Mouse (Mus musculus) CH12.LX (cell line): ENCODE data around the gene Cep170.

ENCODE experiments used
- BHLHE40 ChIP-seq: IDR thresholded peaks from 2 replicates; pipeline ENCODE4 v1.6.1; 2011; ENCODE audit warnings: mild to moderate bottlenecking, low read depth, low read length, improper control_type of control experiment
- CTCF ChIP-seq, 2 experiments: IDR thresholded peaks in 1 of 2; conservative IDR thresholded peaks in 1 of 2; 2 replicates each; pipeline ENCODE4 v1.5.1; 2011 to 2012; ENCODE audit warnings: low read depth in 2 of 2, low read length in 2 of 2, improper control_type of control experiment in 1 of 2, inconsistent platforms in 1 of 2, mild to moderate bottlenecking in 1 of 2, moderate library complexity in 1 of 2
- HCFC1 ChIP-seq: IDR thresholded peaks from 2 replicates; pipeline ENCODE4 v1.6.1; 2012; ENCODE audit warnings: low read depth, mild to moderate bottlenecking, inconsistent platforms, low read length, improper control_type of control experiment
- JUND ChIP-seq: conservative IDR thresholded peaks from 2 replicates; pipeline ENCODE4 v1.6.1; 2011; ENCODE audit warnings: low read depth, low read length, improper control_type of control experiment
- MAFK ChIP-seq: IDR thresholded peaks from 2 replicates; pipeline ENCODE4 v1.6.1; 2011; ENCODE audit warnings: low read length, improper control_type of control experiment; ENCODE audit not compliant: insufficient replicate concordance
- MAX ChIP-seq: IDR thresholded peaks from 2 replicates; pipeline ENCODE4 v1.6.1; 2011; ENCODE audit warnings: low read length, improper control_type of control experiment
- MXI1 ChIP-seq: IDR thresholded peaks from 2 replicates; pipeline ENCODE4 v1.6.1; 2011; ENCODE audit warnings: mild to moderate bottlenecking, low read depth, low read length, improper control_type of control experiment
- UBTF ChIP-seq: IDR thresholded peaks from 2 replicates; pipeline ENCODE4 v1.6.1; 2012; ENCODE audit warnings: low read depth, mild to moderate bottlenecking, inconsistent platforms, low read length, improper control_type of control experiment, moderate library complexity
- ZNF384 ChIP-seq: IDR thresholded peaks from 2 replicates; pipeline ENCODE4 v1.6.1; 2012; ENCODE audit warnings: low read depth, low read length, improper control_type of control experiment, inconsistent platforms

- TF ChIP-seq CTCF (conservative IDR thresholded peaks at IDR 0.05 in 1 of 2, IDR thresholded peaks at IDR 0.05 in 1 of 2; ENCODE audit: low read depth in 2 of 2, low read length in 2 of 2), result no peak
- TF ChIP-seq MAX, result no peak
- 0 out of 2 replicates have a peak, but pooled peaks have one; percentile 22 for TF ChIP-seq HCFC1
- peak; percentile 53 for TF ChIP-seq BHLHE40
- TF ChIP-seq ZNF384, result no peak
- TF ChIP-seq MAFK, result no peak; the same call in 1 of the 2 replicates
- peak; percentile 62; the same call in 1 of the 2 replicates for TF ChIP-seq MXI1
- TF ChIP-seq UBTF, result no peak
- TF ChIP-seq JUND, result peak; percentile 75; the same call in 1 of the 2 replicates
Observed at GRCm38 (mm10) chr1:176827365-176827764, 13.5 kb upstream of the Cep170 start.
